Mouse (Mus musculus) MEL (cell line): ENCODE results near the gene Ctsc. TPM values are rescaled to one million over a fixed set of nuclear protein-coding genes. Genes with fewer than 3 reads are reported as not detected.

Experiments
- DNase-seq: peaks from one replicate; pipeline ENCODE4 v3.0.0; 2011; ENCODE audit warnings: low read depth, low spot score
- H3K27ac ChIP-seq: 2 replicates; pipeline ENCODE4 v1.5.1; 2012; ENCODE audit warnings: low read depth, mild to moderate bottlenecking, control low read depth, low read length, moderate library complexity; ENCODE audit not compliant: control insufficient read depth
- H3K27me3 ChIP-seq, 2 experiments: fragments of 150-350 bp in 1 of 2; sonication (generic) in 1 of 2; 2 replicates each; pipeline ENCODE4 v1.6.1; 2012; ENCODE audit warnings: low read length in 2 of 2, mild to moderate bottlenecking in 2 of 2, improper control_type of control experiment in 1 of 2, moderate library complexity in 1 of 2; ENCODE audit not compliant: insufficient read depth in 2 of 2, control insufficient read depth in 1 of 2
- H3K36me3 ChIP-seq, 2 experiments: 2 replicates each; pipeline ENCODE4 v1.6.1; 2012 to 2014; ENCODE audit warnings: low read length in 2 of 2, improper control_type of control experiment in 1 of 2, inconsistent platforms in 1 of 2, mild to moderate bottlenecking in 1 of 2; ENCODE audit not compliant: insufficient read depth in 2 of 2, control insufficient read depth in 1 of 2
- H3K4me1 ChIP-seq, 2 experiments: fragments of 150-350 bp in 1 of 2; sonication (generic) in 1 of 2; 2 replicates each; pipeline ENCODE4 v1.6.1; 2012; ENCODE audit warnings: low read length in 2 of 2, improper control_type of control experiment in 1 of 2, mild to moderate bottlenecking in 1 of 2; ENCODE audit not compliant: insufficient read depth in 2 of 2, control insufficient read depth in 1 of 2
- H3K4me3 ChIP-seq, 2 experiments: fragments of 150-350 bp in 1 of 2; sonication (generic) in 1 of 2; 2 replicates each; pipeline ENCODE4 v1.5.1; 2012; ENCODE audit warnings: low read depth in 2 of 2, low read length in 2 of 2, mild to moderate bottlenecking in 2 of 2, moderate library complexity in 2 of 2, control low read depth in 1 of 2, improper control_type of control experiment in 1 of 2; ENCODE audit not compliant: control insufficient read depth in 1 of 2, insufficient read depth in 1 of 2
- H3K79me2 ChIP-seq: 2 replicates; pipeline ENCODE4 v1.6.1; 2012; ENCODE audit warnings: mild to moderate bottlenecking, low read length, moderate library complexity; ENCODE audit not compliant: control insufficient read depth, poor library complexity, insufficient read depth
- H3K9ac ChIP-seq: 2 replicates; pipeline ENCODE4 v1.6.1; 2012; ENCODE audit warnings: low read depth, mild to moderate bottlenecking, control low read depth, low read length, moderate library complexity; ENCODE audit not compliant: control insufficient read depth, poor library complexity, severe bottlenecking
- H3K9me3 ChIP-seq: fragments of 150-350 bp; sonication (generic); replicated peaks from 2 replicates; pipeline ENCODE4 v1.6.1; 2012; ENCODE audit warnings: mild to moderate bottlenecking, low read length, improper control_type of control experiment, moderate library complexity; ENCODE audit not compliant: insufficient read depth
- CHD2 ChIP-seq: IDR thresholded peaks from 2 replicates; pipeline ENCODE4 v1.6.1; 2011; ENCODE audit warnings: low read length, improper control_type of control experiment
- E2F4 ChIP-seq: IDR thresholded peaks from 2 replicates; pipeline ENCODE4 v1.6.1; 2011; ENCODE audit warnings: low read depth, low read length, improper control_type of control experiment, borderline replicate concordance
- EP300 ChIP-seq, 2 experiments: IDR thresholded peaks; 2 replicates each; pipeline ENCODE4 v1.6.1; 2011; ENCODE audit warnings: improper control_type of control experiment in 2 of 2, low read length in 2 of 2, low read depth in 1 of 2, mild to moderate bottlenecking in 1 of 2
- ETS1 ChIP-seq: IDR thresholded peaks from 2 replicates; pipeline ENCODE4 v1.6.1; 2012; ENCODE audit warnings: low read depth, mild to moderate bottlenecking, inconsistent platforms, low read length, improper control_type of control experiment, moderate library complexity
- GABPA ChIP-seq: IDR thresholded peaks from 2 replicates; pipeline ENCODE4 v1.6.1; 2012; ENCODE audit warnings: low read depth, mild to moderate bottlenecking, inconsistent platforms, low read length, improper control_type of control experiment, moderate library complexity
- GATA1 ChIP-seq: IDR thresholded peaks from 2 replicates; pipeline ENCODE4 v1.6.1; 2011; ENCODE audit warnings: low read depth, low read length, improper control_type of control experiment
- HCFC1 ChIP-seq: IDR thresholded peaks from 2 replicates; pipeline ENCODE4 v1.6.1; 2012; ENCODE audit warnings: low read depth, mild to moderate bottlenecking, inconsistent platforms, low read length, improper control_type of control experiment, moderate library complexity
- JUND ChIP-seq: IDR thresholded peaks from 2 replicates; pipeline ENCODE4 v1.6.1; 2011; ENCODE audit warnings: low read depth, mild to moderate bottlenecking, improper control_type of control experiment, low read length
- MAFK ChIP-seq: IDR thresholded peaks from 2 replicates; pipeline ENCODE4 v1.6.1; 2011; ENCODE audit warnings: low read depth, mild to moderate bottlenecking, low read length, improper control_type of control experiment, borderline replicate concordance
- MAZ ChIP-seq: IDR thresholded peaks from 2 replicates; pipeline ENCODE4 v1.6.1; 2012; ENCODE audit warnings: low read depth, mild to moderate bottlenecking, inconsistent platforms, low read length, improper control_type of control experiment
- MXI1 ChIP-seq: IDR thresholded peaks from 2 replicates; pipeline ENCODE4 v1.6.1; 2011; ENCODE audit warnings: mild to moderate bottlenecking, low read depth, low read length, improper control_type of control experiment
- MYC ChIP-seq: IDR thresholded peaks from 2 replicates; pipeline ENCODE4 v1.6.1; 2011; ENCODE audit warnings: low read depth, mild to moderate bottlenecking, low read length, improper control_type of control experiment, moderate library complexity
- NELFE ChIP-seq: IDR thresholded peaks from 2 replicates; pipeline ENCODE4 v1.6.1; 2011; ENCODE audit warnings: low read depth, low read length, improper control_type of control experiment
- NRF1 ChIP-seq: IDR thresholded peaks from 2 replicates; pipeline ENCODE4 v1.6.1; 2014; ENCODE audit warnings: low read depth, mild to moderate bottlenecking, inconsistent platforms, low read length, improper control_type of control experiment, moderate library complexity; ENCODE audit not compliant: poor library complexity, insufficient read depth, severe bottlenecking
- POLR2A ChIP-seq, 2 experiments: IDR thresholded peaks; 2 replicates each; pipeline ENCODE4 v1.6.1; 2011 to 2012; ENCODE audit warnings: low read length in 2 of 2, mild to moderate bottlenecking in 2 of 2, control low read depth in 1 of 2, improper control_type of control experiment in 1 of 2, low read depth in 1 of 2, moderate library complexity in 1 of 2; ENCODE audit not compliant: control insufficient read depth in 1 of 2, insufficient read depth in 1 of 2, poor library complexity in 1 of 2
- POLR2AphosphoS5 ChIP-seq: IDR thresholded peaks from 2 replicates; pipeline ENCODE4 v1.6.1; 2012; ENCODE audit warnings: low read depth, borderline replicate concordance, mild to moderate bottlenecking, inconsistent platforms, low read length, moderate library complexity, mixed read lengths
- SIN3A ChIP-seq: IDR thresholded peaks from 2 replicates; pipeline ENCODE4 v1.6.1; 2012; ENCODE audit warnings: low read length, improper control_type of control experiment, inconsistent platforms
- TAL1 ChIP-seq: IDR thresholded peaks from 2 replicates; pipeline ENCODE4 v1.6.1; 2012; ENCODE audit warnings: mild to moderate bottlenecking, inconsistent platforms, low read length, moderate library complexity, mixed read lengths
- TBP ChIP-seq: IDR thresholded peaks from 2 replicates; pipeline ENCODE4 v1.8.0; 2011; ENCODE audit warnings: low read depth, low read length, improper control_type of control experiment
- USF1 ChIP-seq: IDR thresholded peaks from 2 replicates; pipeline ENCODE4 v1.6.1; 2014; ENCODE audit warnings: low read depth, mild to moderate bottlenecking, inconsistent platforms, low read length, improper control_type of control experiment, moderate library complexity
- ZC3H11A ChIP-seq: IDR thresholded peaks from 2 replicates; pipeline ENCODE4 v1.6.1; 2012; ENCODE audit warnings: low read depth, mild to moderate bottlenecking, inconsistent platforms, low read length, improper control_type of control experiment
- ZKSCAN1 ChIP-seq: IDR thresholded peaks from 2 replicates; pipeline ENCODE4 v1.6.1; 2012; ENCODE audit warnings: low read depth, mild to moderate bottlenecking, inconsistent platforms, low read length, improper control_type of control experiment, moderate library complexity
- polyA plus RNA-seq, 2 experiments: library from polyadenylated mRNA; stranded (reverse) in 1 of 2; unstranded in 1 of 2; fragments of >175 nt in 1 of 2; fragments of >200 nt in 1 of 2; gene quantifications; 2 replicates each; pipeline versions ENCODE4 v1.2.1 to v1.2.4; 2012; ENCODE audit warnings: low replicate concordance in 2 of 2, low read depth in 1 of 2; ENCODE audit not compliant: insufficient read length in 2 of 2, insufficient read depth in 1 of 2, missing spikeins in 1 of 2
- total RNA-seq: library from RNA; depleted of rRNA; stranded (reverse); fragments of 300-350 nt; gene quantifications from 2 replicates; pipeline ENCODE4 v1.2.3, GENCODE M21; 2012

The Ctsc gene
- total and polyA plus RNA-seq, 3 experiments: 50.7 to 51.4 TPM; not detected in 1

GRCm38 (mm10) chr7:88291036-88291435 is 13.2 kb downstream of the Ctsc start:
- DNase-seq: no peak
- Histone ChIP-seq H3K36me3 (peaks cover 3 to 33% of the 10 kb centered on the region in 2 experiments; a peak in 3 of 4 replicates), H3K4me3 (no peak overlapping the region)

GRCm38 (mm10) chr7:88292044-88292443 is 14.2 kb downstream of the Ctsc start:
- no peaks in the 10 kb centered on the region for H3K27me3 ChIP-seq
- TF ChIP-seq GATA1 (peak; percentile 52), HCFC1 (peak; percentile 38; the same call in 1 of the 2 replicates), MAZ (no peak), TAL1 (peak; percentile 72), MXI1 (no peak), NELFE (no peak), MYC (no peak), NRF1 (no peak), MAFK (no peak), POLR2A (IDR thresholded peaks at IDR 0.05; ENCODE audit: control insufficient read depth in 1 of 2, insufficient read depth in 1 of 2, low read depth in 1 of 2, low read length in 2 of 2, poor library complexity in 1 of 2) (no peak), SIN3A (peak; percentile 60), ZC3H11A (no peak), EP300 (IDR thresholded peaks at IDR 0.05; ENCODE audit: low read depth in 1 of 2, low read length in 2 of 2) (peak; percentile 77 to 88), E2F4 (peak; percentile 77; the same call in 1 of the 2 replicates), JUND (peak; percentile 26; the same call in 1 of the 2 replicates), GABPA (no peak), ETS1 (peak; percentile 62; the same call in 1 of the 2 replicates), USF1 (no peak), TBP (no peak)
- H3K36me3 ChIP-seq: peaks cover 0 to 34% of the 10 kb centered on the region in 2 experiments; a peak in 3 of 4 replicates
- H3K4me1 ChIP-seq: peaks cover 4 to 11% of the 10 kb centered on the region in 2 experiments; a peak in 3 of 4 replicates
- H3K4me3 ChIP-seq: no peak overlapping the region
- H3K9ac ChIP-seq: no peak overlapping the region
- peaks cover 3% of the 10 kb centered on the region; the same call in 1 of the 2 replicates for H3K79me2 ChIP-seq
- H3K27ac ChIP-seq: peak overlapping the region; percentile 44; the same call in 1 of the 2 replicates
- peak; percentile 88 for DNase-seq
- H3K9me3 ChIP-seq: no peaks in the 10 kb centered on the region

More at GRCm38 (mm10) chr7:88291036-88291435, 13.2 kb downstream of the Ctsc start:
- Histone ChIP-seq H3K9me3 (no peaks in the 10 kb centered on the region), H3K27ac (no peak overlapping the region), H3K79me2 (peaks cover 3% of the 10 kb centered on the region; the same call in 1 of the 2 replicates), H3K9ac (no peak overlapping the region), H3K4me1 (peaks cover 4 to 9% of the 10 kb centered on the region in 2 experiments; a peak in 3 of 4 replicates), H3K27me3 (no peaks in the 10 kb centered on the region)
- TF ChIP-seq MXI1 (no peak), ZKSCAN1 (no peak), CHD2 (no peak), ETS1 (no peak), JUND (no peak), POLR2AphosphoS5 (no peak), TAL1 (no peak), USF1 (no peak)
